Mouse (Mus musculus): Measurements from ENCODE around the gene Wdr63.

Wdr63 gene

GRCm38 (mm10) chr3:146121310-146122124 lies 13.6 kb upstream of the Wdr63 start:
- DNase-seq = no peak

- DNase-seq = no peak
Observed at GRCm38 (mm10) chr3:146117997-146118457, 10.1 kb upstream of the Wdr63 start.

- no peak for DNase-seq
Observed at GRCm38 (mm10) chr3:146117258-146117996, 9.5 kb upstream of the Wdr63 start, which contains the start of gene Mcoln3. Gene Mcoln3, plus strand, starts transcription at chr3:146117450.

GRCm38 (mm10) chr3:146110916-146111315 lies 3.0 kb upstream of the Wdr63 start:
- DNase-seq = no peak

- no peak for DNase-seq
Observed at GRCm38 (mm10) chr3:146110358-146110757, 2.4 kb upstream of the Wdr63 start.

- DNase-seq = no peak
Observed at GRCm38 (mm10) chr3:146108945-146109344, 1.0 kb upstream of the Wdr63 start.

- no peak for DNase-seq
Observed at GRCm38 (mm10) chr3:146107116-146107849, 647 bp downstream of the Wdr63 start.

GRCm38 (mm10) chr3:146102049-146102448 lies 5.9 kb downstream of the Wdr63 start:
- DNase-seq = no peak

GRCm38 (mm10) chr3:146099925-146100324 lies 8.0 kb downstream of the Wdr63 start:
- DNase-seq = no peak

GRCm38 (mm10) chr3:146097861-146098260 lies 10.1 kb downstream of the Wdr63 start:
- DNase-seq = no peak

GRCm38 (mm10) chr3:146096986-146097385 lies 10.9 kb downstream of the Wdr63 start:
- no peak for DNase-seq

GRCm38 (mm10) chr3:146095066-146095465 lies 12.9 kb downstream of the Wdr63 start:
- no peak for DNase-seq

GRCm38 (mm10) chr3:146090988-146091657 lies 16.8 kb downstream of the Wdr63 start:
- DNase-seq = no peak

- DNase-seq = no peak
Observed at GRCm38 (mm10) chr3:146080241-146080640, 27.7 kb downstream of the Wdr63 start.

- DNase-seq = no peak
Observed at GRCm38 (mm10) chr3:146072780-146073179, 35.1 kb downstream of the Wdr63 start.

- no peak for DNase-seq
Observed at GRCm38 (mm10) chr3:146069276-146069675, 38.7 kb downstream of the Wdr63 start.

GRCm38 (mm10) chr3:146063146-146063545 lies 44.8 kb downstream of the Wdr63 start:
- no peak for DNase-seq

- no peak for DNase-seq
Observed at GRCm38 (mm10) chr3:146059356-146059926, 48.5 kb downstream of the Wdr63 start.

GRCm38 (mm10) chr3:146058263-146058662 lies 49.7 kb downstream of the Wdr63 start:
- DNase-seq = no peak

GRCm38 (mm10) chr3:146057131-146057530 lies 50.8 kb downstream of the Wdr63 start:
- DNase-seq = no peak

- no peak for DNase-seq
Observed at GRCm38 (mm10) chr3:146053873-146054272, 54.1 kb downstream of the Wdr63 start.

GRCm38 (mm10) chr3:146053082-146053814 lies 54.7 kb downstream of the Wdr63 start:
- DNase-seq = no peak

Measured in right cerebral cortex, postnatal 25 days (tissue).